Comparison of ENCODE assay signal across 18 mouse cellular contexts in the genomic region with DNA sequence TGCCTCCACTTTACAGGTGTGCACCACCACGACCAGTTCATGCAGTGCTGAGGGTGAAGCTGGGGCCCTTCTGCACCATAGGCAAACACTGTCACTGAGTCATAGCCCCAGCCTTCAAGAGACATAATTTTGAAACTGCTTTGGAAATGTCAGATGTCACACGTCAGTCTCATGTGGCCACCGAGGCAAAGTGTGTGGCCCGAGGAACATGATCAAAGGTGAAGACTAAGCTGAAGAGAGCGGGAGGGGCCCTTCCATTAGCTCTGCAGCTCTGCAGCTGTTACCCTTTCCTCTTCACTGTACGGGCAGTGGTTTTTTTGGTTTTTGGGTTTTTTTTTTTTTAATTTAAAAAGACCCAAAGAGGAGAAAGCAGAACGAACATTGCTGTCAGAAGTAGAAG. TPM values are rescaled to one million over a fixed set of nuclear protein-coding genes. Genes with fewer than 3 reads are reported as not detected.
DNase-seq lines count a peak whose midpoint lies in the region; TF ChIP-seq lines count a peak whose summit lies in the region.
"Had no signal": no experiment of that assay in that cellular context is flagged by ENCODE, and none has a peak within 500 bp of the region (broad histone marks: within the 10 kb centered on the region; RNA-seq: fewer than 3 reads in every experiment).

No protein-coding gene starts in this region.

- H3K9me3 ChIP-seq in heart, embryonic 10.5 days: no peaks in the 10 kb centered on the region
- H3K9me3 ChIP-seq: midbrain, embryonic 13.5 days; neural tube, embryonic 15.5 days; stomach, embryonic 15.5 days had no signal

- 84% methylated on average over 7 of the region's 7 CpGs for WGBS in heart, embryonic 10.5 days
- WGBS in olfactory bulb, adult 2 months: 88% methylated on average over 7 of the region's 7 CpGs

- no peak overlapping the region for H3K4me3 ChIP-seq in heart, embryonic 10.5 days
- no peak overlapping the region for H3K4me3 ChIP-seq in olfactory bulb, adult 2 months (ENCODE audit: insufficient read depth, low read depth, low read length)
- H3K4me3 ChIP-seq: midbrain, embryonic 13.5 days; neural tube, embryonic 15.5 days; stomach, embryonic 15.5 days had no signal

- no peak for DNase-seq in heart, embryonic 10.5 days (ENCODE audit: low spot score)
- DNase-seq in heart, postnatal 4 days: no peak
- DNase-seq in 416B (ENCODE audit: low read depth) (peak; percentile 66), adipocyte (ENCODE audit: low spot score) (peak; percentile 34)
- no peak for DNase-seq in ovary, postnatal 14 days (ENCODE audit: low spot score)
- DNase-seq in retina, postnatal 1 day: no peak
- DNase-seq in frontal cortex, postnatal 10 days (ENCODE audit: low spot score in 2 of 2): no peak
- DNase-seq: B cell, adult 2 months; gastrocnemius, postnatal 10 days; heart, postnatal 36 days; kidney, adult 11 months; kidney, postnatal 4 days; liver; lung, embryonic 14.5 days had no signal

- H3K27me3 ChIP-seq in heart, embryonic 10.5 days (ENCODE audit: insufficient read depth, poor library complexity, severe bottlenecking): no peaks in the 10 kb centered on the region
- H3K27me3 ChIP-seq: midbrain, embryonic 13.5 days; neural tube, embryonic 15.5 days; stomach, embryonic 15.5 days had no signal

- peaks cover 61% of the 10 kb centered on the region for H3K4me1 ChIP-seq in heart, embryonic 10.5 days
- H3K4me1 ChIP-seq in olfactory bulb, adult 2 months (ENCODE audit: control insufficient read depth, insufficient read depth, low read length): peaks cover 62% of the 10 kb centered on the region

- peaks cover 3% of the 10 kb centered on the region; the same call in 1 of the 2 replicates for H3K36me3 ChIP-seq in heart, embryonic 10.5 days
- H3K36me3 ChIP-seq: midbrain, embryonic 13.5 days; neural tube, embryonic 15.5 days; stomach, embryonic 15.5 days had no signal

- 0 out of 2 replicates have a peak overlapping the region, but pooled peaks have one; percentile 63 for H3K27ac ChIP-seq in heart, embryonic 10.5 days
- peak overlapping the region; percentile 14; the same call in 1 of the 2 replicates for H3K27ac ChIP-seq in olfactory bulb, adult 2 months (ENCODE audit: insufficient read depth, low read depth, low read length)
- H3K27ac ChIP-seq: midbrain, embryonic 13.5 days; neural tube, embryonic 15.5 days; stomach, embryonic 15.5 days had no signal

- TF ChIP-seq POLR2A in olfactory bulb, adult 2 months (IDR thresholded peaks at IDR 0.05; ENCODE audit: insufficient read depth, low read depth, low read length): no peak

- TF ChIP-seq CTCF in olfactory bulb, adult 2 months (IDR thresholded peaks at IDR 0.05; ENCODE audit: insufficient read depth, low read depth, low read length): no peak

RNA-seq across cellular contexts. Expression of gene Jdp2, which starts 25.8 kb away (rescaled TPM):
- 0.63 and 0.68 TPM in 2 replicates for polyA plus RNA-seq in heart, embryonic 10.5 days (2016; fragmentation: Nextera tagmentation; extraction: Ambion mirVana)
- total RNA-seq in heart, postnatal 4 days (2021): 10 to 100 TPM in 1 of 2 experiments, 1 to 10 TPM in 1; 9.1 to 12.2 TPM
- not detected in 2 replicates for polyA plus RNA-seq in olfactory bulb, adult 2 months (2012; ENCODE audit: insufficient read depth, insufficient read length, low replicate concordance, missing spikeins)

Comparison
In these comparisons a context has a peak if more than half of its experiments do, and no peak if none do; other contexts are left out.
1. DNase-seq: peak in 416B (single experiment) and adipocyte (single experiment); none in heart, embryonic 10.5 days (single experiment), heart, postnatal 4 days (single experiment), ovary, postnatal 14 days (single experiment), retina, postnatal 1 day (single experiment) and frontal cortex, postnatal 10 days (0 of 2).